Mouse (Mus musculus) testis, adult 2 months (tissue): ENCODE data around the gene Fgd4.

Experiments
- CTCF ChIP-seq: fragments of 200-500 bp; IDR thresholded peaks from 2 replicates; pipeline ENCODE4 v1.5.1; 2012; ENCODE audit warnings: low read depth, mild to moderate bottlenecking, inconsistent platforms, low read length, moderate library complexity; ENCODE audit not compliant: control insufficient read depth, insufficient read depth, insufficient replicate concordance
- POLR2A ChIP-seq: fragments of 200-500 bp; IDR thresholded peaks from 2 replicates; pipeline ENCODE4 v1.6.1; 2012; ENCODE audit warnings: low read depth, mild to moderate bottlenecking, inconsistent platforms, low read length, moderate library complexity; ENCODE audit not compliant: control insufficient read depth

- no peak for TF ChIP-seq CTCF
- TF ChIP-seq POLR2A: no peak
These were observed 34.1 kb downstream of the Fgd4 start for GRCm38 (mm10) chr16:16566215-16566614.
